Mouse (Mus musculus) neural tube, embryonic 15.5 days (tissue): Measurements from ENCODE around the gene Erich6b. TPM values are rescaled to one million over a fixed set of nuclear protein-coding genes. Genes with fewer than 3 reads are reported as not detected.

Experiments used
- ATAC-seq: fragments of 200-750 bp; cut with Nextera tagmentation; 2 replicates; pipeline ENCODE4 v1.8.0; 2017; ENCODE audit warnings: mild to moderate bottlenecking, moderate TSS enrichment, moderate library complexity; ENCODE audit not compliant: low FRiP score
- H3K27ac ChIP-seq: fragments of 300-500 bp; sonication (generic); replicated peaks from 2 replicates; pipeline ENCODE4 v1.5.1; 2015; ENCODE audit warnings: mild to moderate bottlenecking, inconsistent platforms
- H3K27me3 ChIP-seq: fragments of 300-500 bp; sonication (generic); replicated peaks from 2 replicates; pipeline ENCODE4 v1.6.1; 2015; ENCODE audit warnings: inconsistent platforms
- H3K36me3 ChIP-seq: fragments of 300-500 bp; sonication (generic); 2 replicates; pipeline ENCODE4 v1.6.1; 2015; ENCODE audit warnings: inconsistent platforms
- H3K4me1 ChIP-seq: fragments of 300-500 bp; sonication (generic); 2 replicates; pipeline ENCODE4 v1.6.1; 2015; ENCODE audit warnings: inconsistent platforms
- H3K4me2 ChIP-seq: fragments of 300-500 bp; sonication (generic); 2 replicates; pipeline ENCODE4 v1.6.1; 2015; ENCODE audit warnings: inconsistent platforms, mild to moderate bottlenecking, moderate library complexity
- H3K4me3 ChIP-seq: fragments of 300-500 bp; sonication (generic); replicated peaks from 2 replicates; pipeline ENCODE4 v1.5.1; 2015; ENCODE audit warnings: mild to moderate bottlenecking, inconsistent platforms
- H3K9ac ChIP-seq: fragments of 300-500 bp; sonication (generic); replicated peaks from 2 replicates; pipeline ENCODE4 v1.6.1; 2015; ENCODE audit warnings: mild to moderate bottlenecking, inconsistent platforms
- H3K9me3 ChIP-seq: fragments of 300-500 bp; sonication (generic); replicated peaks from 2 replicates; pipeline ENCODE4 v1.6.1; 2016; ENCODE audit warnings: inconsistent platforms
- WGBS: fragments of 180-500 bp; shearing (Covaris S2); methylation state at CpG from one replicate; pipeline ENCODE4 v1.1.7; 2015; ENCODE audit warnings: mixed read lengths; 5-methylcytosine and 5-hydroxymethylcytosine counted together
- polyA plus RNA-seq: library from polyadenylated mRNA; unstranded; fragments of >200 nt; fragmentation: Nextera tagmentation; extraction: Ambion mirVana; gene quantifications from 2 replicates; pipeline ENCODE4 v1.2.1, GENCODE M21; 2015

The Erich6b gene
- polyA plus RNA-seq = not detected in 2 replicates

GRCm38 (mm10) chr14:75642080-75642479 is at the start of gene Erich6b:
Gene Erich6b, plus strand, starts transcription at chr14:75642259.
- Histone ChIP-seq H3K4me3 (no peak within 1 kb of the TSS), H3K4me1 (peaks cover 11% of the 10 kb centered on the region), H3K9ac (no peak within 1 kb of the TSS), H3K4me2 (no peak within 1 kb of the TSS), H3K27me3 (no peaks in the 10 kb centered on the region), H3K36me3 (no peaks in the 10 kb centered on the region), H3K27ac (no peak within 1 kb of the TSS), H3K9me3 (no peaks in the 10 kb centered on the region)
- 73% methylated on average over 8 of the region's 8 CpGs for WGBS
- no peak for ATAC-seq

GRCm38 (mm10) chr14:75592978-75593377 is 49.1 kb upstream of the Erich6b start, which contains the start of gene Spert:
Gene Spert, minus strand, starts transcription at chr14:75593116.
- Histone ChIP-seq H3K27ac (no peak within 1 kb of the TSS), H3K27me3 (no peaks in the 10 kb centered on the region), H3K4me1 (no peaks in the 10 kb centered on the region), H3K9me3 (no peaks in the 10 kb centered on the region), H3K9ac (no peak within 1 kb of the TSS), H3K36me3 (no peaks in the 10 kb centered on the region), H3K4me2 (no peak within 1 kb of the TSS), H3K4me3 (no peak within 1 kb of the TSS)
- ATAC-seq = no peak
- 74% methylated on average over 3 of the region's 3 CpGs for WGBS

- Histone ChIP-seq H3K4me3 (no peak overlapping the region), H3K27ac (no peak overlapping the region), H3K9ac (no peak overlapping the region), H3K27me3 (no peaks in the 10 kb centered on the region), H3K4me1 (peaks cover 5% of the 10 kb centered on the region; the same call in 1 of the 2 replicates), H3K36me3 (no peaks in the 10 kb centered on the region), H3K9me3 (no peaks in the 10 kb centered on the region), H3K4me2 (no peak overlapping the region)
- 96% methylated on average over 2 of the region's 2 CpGs for whole genome bisulfite sequencing
- no peak for ATAC-seq
Measured at GRCm38 (mm10) chr14:75609176-75609575, 32.9 kb upstream of the Erich6b start.

DNA sequence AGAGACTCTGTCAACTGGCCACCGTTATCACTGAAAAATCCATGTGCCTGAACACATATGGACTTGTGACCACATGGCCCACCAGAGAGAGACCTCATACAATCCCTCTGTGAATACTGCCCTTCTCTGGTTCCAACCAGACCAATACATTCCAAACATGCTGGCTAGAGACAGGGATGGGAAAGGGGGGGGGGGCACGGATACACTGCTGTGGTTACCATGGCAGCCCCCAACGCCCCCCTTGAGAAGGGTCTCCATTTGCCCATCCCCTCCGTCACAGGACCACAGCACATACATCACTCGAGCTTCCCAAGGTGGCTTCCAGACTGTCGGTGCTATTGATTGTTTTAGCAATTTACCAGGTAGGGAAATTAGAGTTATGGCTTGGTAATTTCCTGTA is 25.7 kb upstream of the Erich6b start:
- Histone ChIP-seq H3K9ac (no peak overlapping the region), H3K27ac (no peak overlapping the region), H3K4me2 (no peak overlapping the region), H3K27me3 (no peaks in the 10 kb centered on the region), H3K9me3 (no peaks in the 10 kb centered on the region), H3K4me3 (no peak overlapping the region), H3K36me3 (no peaks in the 10 kb centered on the region), H3K4me1 (peaks cover 8% of the 10 kb centered on the region; the same call in 1 of the 2 replicates)
- WGBS = 47% methylated on average over 6 of the region's 6 CpGs
- ATAC-seq = no peak

DNA sequence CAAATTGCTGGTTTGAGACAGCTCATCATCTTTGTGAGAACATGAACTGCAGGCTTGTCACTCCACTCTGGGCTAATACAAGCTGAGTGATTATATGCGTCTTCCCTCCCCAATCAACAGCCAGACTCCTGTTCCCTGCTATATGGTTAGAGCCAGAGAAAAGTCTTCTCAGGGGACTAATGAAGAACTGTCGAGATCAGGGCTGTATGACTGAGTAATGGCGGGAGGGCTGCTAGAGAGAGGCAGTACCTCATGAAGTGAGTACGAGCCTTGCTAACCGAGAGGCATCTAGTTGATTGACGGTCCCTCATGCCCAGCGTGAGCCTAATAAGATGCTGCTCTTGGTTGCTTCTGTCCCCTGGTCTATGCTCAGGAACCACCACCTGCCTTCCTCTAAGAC is 19.1 kb upstream of the Erich6b start:
- no peak overlapping the region for H3K4me3 ChIP-seq
- no peaks in the 10 kb centered on the region for H3K36me3 ChIP-seq
- H3K27ac ChIP-seq = no peak overlapping the region
- 31% methylated on average over 7 of the region's 7 CpGs for WGBS
- no peaks in the 10 kb centered on the region for H3K9me3 ChIP-seq
- H3K27me3 ChIP-seq = no peaks in the 10 kb centered on the region
- 0 out of 2 replicates have a peak, but pooled peaks cover 8% of the 10 kb centered on the region for H3K4me1 ChIP-seq
- ATAC-seq = no peak
- no peak overlapping the region for H3K9ac ChIP-seq
- H3K4me2 ChIP-seq = no peak overlapping the region

GRCm38 (mm10) chr14:75628870-75629269 is 13.2 kb upstream of the Erich6b start:
- no peaks in the 10 kb centered on the region for H3K36me3 ChIP-seq
- H3K4me3 ChIP-seq = no peak overlapping the region
- no peak overlapping the region for H3K27ac ChIP-seq
- H3K4me2 ChIP-seq = no peak overlapping the region
- no peaks in the 10 kb centered on the region for H3K4me1 ChIP-seq
- H3K9me3 ChIP-seq = no peaks in the 10 kb centered on the region
- no peak overlapping the region for H3K9ac ChIP-seq
- ATAC-seq = no peak
- WGBS = 91% methylated on average over 8 of the region's 8 CpGs
- no peaks in the 10 kb centered on the region for H3K27me3 ChIP-seq

GRCm38 (mm10) chr14:75635350-75635749 is 6.7 kb upstream of the Erich6b start:
- no peak overlapping the region; the same call in 1 of the 2 replicates for H3K27ac ChIP-seq
- peaks cover 14% of the 10 kb centered on the region for H3K4me1 ChIP-seq
- no peaks in the 10 kb centered on the region for H3K36me3 ChIP-seq
- no peak for ATAC-seq
- H3K9ac ChIP-seq = no peak overlapping the region
- H3K27me3 ChIP-seq = no peaks in the 10 kb centered on the region
- H3K4me3 ChIP-seq = no peak overlapping the region
- H3K9me3 ChIP-seq = no peaks in the 10 kb centered on the region
- H3K4me2 ChIP-seq = no peak overlapping the region
- WGBS = 56% methylated on average over 12 of the region's 12 CpGs

DNA sequence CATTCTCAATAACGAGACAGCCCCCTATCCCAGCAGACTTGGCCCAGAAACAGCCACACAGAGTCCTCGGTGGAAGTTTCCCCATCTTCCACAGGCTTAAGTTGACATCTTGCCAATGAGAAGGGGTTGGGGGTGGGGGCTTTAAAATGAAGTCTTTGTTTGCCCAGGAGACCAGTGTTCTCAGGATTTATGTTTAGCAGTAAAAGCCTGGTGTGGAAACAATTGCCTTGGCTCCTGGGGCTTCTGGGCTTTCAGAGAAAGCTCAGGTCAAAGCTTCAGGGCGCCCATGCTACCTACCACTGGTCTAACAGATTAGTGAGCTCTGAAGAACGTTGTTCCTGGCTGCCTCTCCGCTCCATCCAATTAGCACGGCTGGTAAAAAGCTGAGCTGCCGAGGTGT is 6.0 kb upstream of the Erich6b start:
- H3K36me3 ChIP-seq = no peaks in the 10 kb centered on the region
- ATAC-seq = no peak; the same call in 1 of the 2 replicates
- no peak overlapping the region for H3K4me2 ChIP-seq
- H3K9me3 ChIP-seq = no peaks in the 10 kb centered on the region
- no peaks in the 10 kb centered on the region for H3K27me3 ChIP-seq
- no peak overlapping the region for H3K4me3 ChIP-seq
- peaks cover 14% of the 10 kb centered on the region for H3K4me1 ChIP-seq
- no peak overlapping the region for H3K27ac ChIP-seq
- no peak overlapping the region for H3K9ac ChIP-seq
- WGBS = 10% methylated on average over 7 of the region's 7 CpGs

GRCm38 (mm10) chr14:75637641-75638040 is 4.4 kb upstream of the Erich6b start:
- no peak for ATAC-seq
- H3K9me3 ChIP-seq = no peaks in the 10 kb centered on the region
- H3K4me3 ChIP-seq = no peak overlapping the region
- no peak overlapping the region for H3K4me2 ChIP-seq
- WGBS = 73% methylated on average over 4 of the region's 4 CpGs
- H3K27ac ChIP-seq = no peak overlapping the region
- no peaks in the 10 kb centered on the region for H3K36me3 ChIP-seq
- peaks cover 14% of the 10 kb centered on the region for H3K4me1 ChIP-seq
- no peak overlapping the region for H3K9ac ChIP-seq
- no peaks in the 10 kb centered on the region for H3K27me3 ChIP-seq

GRCm38 (mm10) chr14:75640846-75641245 is 1.2 kb upstream of the Erich6b start:
- Histone ChIP-seq H3K4me2 (no peak overlapping the region), H3K4me1 (peaks cover 9% of the 10 kb centered on the region), H3K36me3 (no peaks in the 10 kb centered on the region), H3K9me3 (no peaks in the 10 kb centered on the region), H3K9ac (no peak overlapping the region), H3K27me3 (no peaks in the 10 kb centered on the region), H3K27ac (no peak overlapping the region), H3K4me3 (no peak overlapping the region)
- ATAC-seq = no peak
- 88% methylated on average over 2 of the region's 2 CpGs for whole genome bisulfite sequencing

GRCm38 (mm10) chr14:75641369-75641768 is 690 bp upstream of the Erich6b start:
- H3K27me3 ChIP-seq = no peaks in the 10 kb centered on the region
- WGBS = 58% methylated on average over 6 of the region's 6 CpGs

GRCm38 (mm10) chr14:75645461-75645860 is 3.4 kb downstream of the Erich6b start:
- Histone ChIP-seq H3K36me3 (no peaks in the 10 kb centered on the region), H3K9me3 (no peaks in the 10 kb centered on the region), H3K4me1 (peaks cover 18% of the 10 kb centered on the region), H3K4me2 (no peak overlapping the region), H3K9ac (no peak overlapping the region), H3K27ac (no peak overlapping the region), H3K27me3 (no peaks in the 10 kb centered on the region), H3K4me3 (no peak overlapping the region)
- 90% methylated on average over 7 of the region's 7 CpGs for WGBS
- ATAC-seq = no peak

More at GRCm38 (mm10) chr14:75641369-75641768, 690 bp upstream of the Erich6b start:
- ATAC-seq = no peak
- Histone ChIP-seq H3K4me2 (no peak overlapping the region), H3K4me3 (no peak overlapping the region), H3K27ac (no peak overlapping the region), H3K9ac (no peak overlapping the region), H3K9me3 (no peaks in the 10 kb centered on the region), H3K4me1 (peaks cover 9% of the 10 kb centered on the region), H3K36me3 (no peaks in the 10 kb centered on the region)

DNA sequence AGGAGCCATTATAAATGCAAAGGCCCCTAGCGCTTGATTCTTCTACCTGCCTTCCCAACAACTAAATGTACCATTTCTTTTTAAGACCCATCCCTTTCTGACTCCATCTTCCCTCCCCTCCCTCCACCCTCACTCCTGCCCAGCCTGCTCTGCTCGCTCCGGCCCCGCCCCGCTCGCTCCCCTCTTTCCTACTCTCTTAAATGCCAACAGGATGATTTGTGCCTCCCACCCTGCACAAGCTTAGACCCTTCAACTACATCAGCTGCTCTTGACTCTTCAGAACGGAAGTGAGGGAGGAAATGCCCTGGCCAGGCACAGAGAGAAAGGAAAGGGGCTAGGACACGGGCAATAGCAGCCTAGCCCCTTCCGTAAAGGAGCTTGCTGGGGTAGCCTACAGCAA is 4.0 kb downstream of the Erich6b start:
- Histone ChIP-seq H3K4me1 (peaks cover 18% of the 10 kb centered on the region), H3K27me3 (no peaks in the 10 kb centered on the region), H3K9ac (no peak overlapping the region), H3K27ac (no peak overlapping the region), H3K4me2 (no peak overlapping the region), H3K4me3 (no peak overlapping the region), H3K9me3 (no peaks in the 10 kb centered on the region), H3K36me3 (no peaks in the 10 kb centered on the region)
- no peak for ATAC-seq
- 48% methylated on average over 9 of the region's 9 CpGs for WGBS
